Mouse (Mus musculus): Measurements from ENCODE around the gene Zfhx3.

The Zfhx3 gene

DNA sequence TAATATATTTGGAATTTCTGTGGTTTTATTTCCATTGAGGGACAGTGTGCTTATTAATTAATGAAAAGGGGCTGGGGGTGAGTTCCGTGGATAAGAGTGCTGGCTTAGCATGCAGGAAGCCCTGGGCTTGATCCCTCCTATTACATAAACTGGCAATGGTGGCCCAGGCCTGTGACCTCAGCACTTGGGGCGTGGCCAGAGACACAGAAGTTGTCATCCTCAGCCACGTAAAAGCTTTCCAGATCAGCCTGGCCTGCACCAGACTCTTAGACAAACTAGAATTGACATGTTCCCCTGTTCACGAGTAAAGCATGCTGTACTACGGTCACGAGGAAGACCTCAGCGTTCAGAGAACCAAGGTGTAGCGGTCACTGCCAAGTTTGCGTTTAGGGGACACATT, 808.4 kb downstream of the Zfhx3 start:
- DNase-seq (ENCODE audit: low spot score), result no peak

DNA sequence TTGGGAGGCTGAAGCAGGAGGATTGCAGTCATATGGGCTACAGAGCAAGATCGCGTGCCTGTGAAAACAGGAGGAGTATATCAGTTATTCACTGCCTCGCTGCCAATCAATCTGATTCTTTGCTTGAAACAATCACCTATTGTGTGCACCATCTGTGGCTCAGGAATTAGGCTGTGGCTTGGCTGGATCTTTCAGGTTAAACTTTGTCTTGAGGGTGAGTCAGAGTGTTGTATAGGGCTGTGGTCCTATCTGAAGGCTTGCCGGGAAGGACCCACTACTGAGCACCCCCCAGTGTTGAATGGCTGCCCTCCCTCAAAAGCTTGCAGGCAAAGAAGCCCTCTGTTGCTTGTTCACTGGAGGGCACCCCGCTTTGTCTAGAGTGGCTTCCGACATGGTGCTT, 812.1 kb downstream of the Zfhx3 start:
- no peak for DNase-seq (ENCODE audit: low spot score)

DNA sequence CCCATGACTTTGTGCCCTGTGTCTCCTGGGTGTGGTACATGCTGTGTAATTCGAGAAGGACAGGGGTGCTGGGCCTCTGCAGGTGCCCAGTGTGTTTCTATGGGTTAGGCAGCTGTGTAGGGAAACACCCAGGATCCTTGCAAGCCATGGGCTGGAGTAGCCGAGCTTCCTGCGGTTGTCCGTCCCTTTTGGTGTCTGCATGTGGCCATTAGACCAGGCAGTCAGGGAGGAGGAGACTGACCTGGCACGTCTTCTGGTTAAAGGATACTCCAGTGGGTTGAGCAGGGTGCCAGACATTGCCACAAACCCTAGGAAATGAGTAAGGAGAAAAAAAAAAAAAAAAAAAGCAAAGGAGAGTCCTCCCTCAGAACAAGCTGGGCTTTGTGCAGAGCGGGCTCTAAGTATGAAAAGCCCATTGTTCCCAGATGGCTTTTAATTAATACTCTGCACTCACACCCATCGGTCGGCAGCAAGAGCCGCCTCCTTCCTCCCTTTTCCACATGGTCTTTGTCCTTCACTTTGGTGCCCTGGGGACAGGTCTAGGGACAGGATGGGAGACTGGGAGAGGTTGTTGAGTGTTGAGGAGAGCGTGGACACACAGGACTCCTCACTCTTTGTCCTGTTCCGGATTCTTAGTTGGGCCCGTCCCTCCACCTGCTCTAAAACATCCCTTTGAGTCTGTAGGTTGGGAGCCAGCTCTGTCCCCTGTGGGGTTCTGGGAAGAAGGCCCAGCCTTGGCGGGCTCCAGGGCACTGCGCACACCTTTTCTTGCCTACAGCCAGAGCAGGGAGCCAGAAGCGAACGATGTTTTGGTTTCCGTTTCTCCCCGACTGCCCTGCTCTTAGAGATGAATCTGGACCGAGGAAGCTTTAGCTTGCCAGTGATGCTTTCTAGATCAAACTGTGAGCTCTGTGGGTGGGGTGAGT, 813.2 kb downstream of the Zfhx3 start:
- DNase-seq (ENCODE audit: low spot score), result no peak

DNA sequence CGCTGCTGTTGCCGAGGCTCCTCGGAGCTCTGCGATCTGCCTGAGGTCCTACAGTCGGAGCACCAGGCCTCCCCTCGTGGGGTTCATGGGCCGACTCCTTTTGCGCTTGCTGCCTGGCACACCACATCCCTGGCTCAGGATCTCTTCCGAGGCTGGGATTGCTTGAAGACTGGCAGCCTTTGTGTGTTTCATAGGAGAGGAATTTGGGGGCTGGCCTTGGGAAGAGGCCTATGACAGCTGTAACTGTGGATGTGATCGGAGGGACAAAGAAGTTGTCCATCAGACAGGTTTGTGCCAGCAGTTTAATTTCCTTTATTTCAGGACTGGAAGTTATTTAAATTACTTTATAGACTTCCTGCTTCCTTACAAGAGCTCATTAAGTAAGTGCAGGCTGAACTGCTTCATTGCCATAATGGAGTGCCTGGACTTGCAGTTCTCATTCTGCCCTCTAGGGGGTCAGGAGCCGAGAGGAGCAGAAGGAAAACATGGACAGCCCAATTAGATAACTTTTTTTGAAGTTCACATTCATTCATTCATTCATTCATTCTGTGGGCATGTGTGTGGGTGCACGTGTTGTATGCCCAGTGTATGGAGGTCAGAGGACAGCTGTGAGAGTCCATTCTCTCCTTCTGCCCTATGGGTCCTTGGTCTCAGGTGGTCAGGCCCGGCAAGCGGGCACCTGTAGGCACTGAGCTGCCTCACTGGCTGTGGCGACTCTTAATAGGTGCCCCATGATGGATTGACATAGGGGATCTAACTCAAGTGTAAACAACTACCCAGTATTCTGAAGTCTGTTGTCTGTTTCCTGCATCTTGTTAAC, 817.3 kb downstream of the Zfhx3 start:
- DNase-seq (ENCODE audit: low spot score), result peak; percentile 74

DNA sequence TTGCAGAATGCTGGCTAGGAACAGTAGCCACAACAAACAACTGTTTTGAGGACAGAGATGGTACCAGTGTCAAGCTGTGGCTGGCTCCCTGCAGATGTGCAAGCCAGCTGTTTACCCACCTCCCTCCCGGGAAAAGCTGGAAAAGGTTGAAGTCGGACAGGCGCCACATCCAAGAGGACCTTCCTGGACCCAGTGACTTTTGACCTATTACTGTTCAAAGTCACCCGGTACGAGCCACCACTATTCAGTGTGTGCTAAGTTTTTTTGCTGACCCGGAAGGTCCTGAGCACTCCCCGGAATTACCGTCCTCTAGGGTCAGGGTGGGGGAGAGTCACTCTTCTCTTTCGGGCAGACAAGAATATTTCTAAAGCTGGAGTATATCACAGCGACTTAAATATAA, 818.3 kb downstream of the Zfhx3 start:
- no peak for DNase-seq (ENCODE audit: low spot score)

DNA sequence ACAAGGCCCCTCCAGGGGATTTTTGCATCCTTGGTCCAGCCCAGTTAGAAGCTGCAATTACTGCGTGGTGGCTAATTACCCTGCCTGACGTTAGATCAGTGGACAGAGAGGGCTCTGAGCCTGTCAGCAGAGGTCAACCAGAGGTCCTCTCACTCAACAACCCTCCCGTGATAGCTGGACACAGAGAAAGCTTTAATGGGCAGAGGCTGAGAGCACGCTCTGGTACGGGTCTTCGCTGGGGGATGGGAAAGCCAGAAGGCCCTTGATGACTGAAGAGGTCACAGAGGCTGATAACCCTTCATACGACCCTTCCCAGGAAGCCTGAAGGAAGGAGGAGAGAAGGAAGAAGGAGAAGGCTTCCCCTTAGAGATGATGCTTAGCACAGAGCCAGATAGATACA, 820.1 kb downstream of the Zfhx3 start:
- DNase-seq (ENCODE audit: low spot score), result peak; percentile 79

DNA sequence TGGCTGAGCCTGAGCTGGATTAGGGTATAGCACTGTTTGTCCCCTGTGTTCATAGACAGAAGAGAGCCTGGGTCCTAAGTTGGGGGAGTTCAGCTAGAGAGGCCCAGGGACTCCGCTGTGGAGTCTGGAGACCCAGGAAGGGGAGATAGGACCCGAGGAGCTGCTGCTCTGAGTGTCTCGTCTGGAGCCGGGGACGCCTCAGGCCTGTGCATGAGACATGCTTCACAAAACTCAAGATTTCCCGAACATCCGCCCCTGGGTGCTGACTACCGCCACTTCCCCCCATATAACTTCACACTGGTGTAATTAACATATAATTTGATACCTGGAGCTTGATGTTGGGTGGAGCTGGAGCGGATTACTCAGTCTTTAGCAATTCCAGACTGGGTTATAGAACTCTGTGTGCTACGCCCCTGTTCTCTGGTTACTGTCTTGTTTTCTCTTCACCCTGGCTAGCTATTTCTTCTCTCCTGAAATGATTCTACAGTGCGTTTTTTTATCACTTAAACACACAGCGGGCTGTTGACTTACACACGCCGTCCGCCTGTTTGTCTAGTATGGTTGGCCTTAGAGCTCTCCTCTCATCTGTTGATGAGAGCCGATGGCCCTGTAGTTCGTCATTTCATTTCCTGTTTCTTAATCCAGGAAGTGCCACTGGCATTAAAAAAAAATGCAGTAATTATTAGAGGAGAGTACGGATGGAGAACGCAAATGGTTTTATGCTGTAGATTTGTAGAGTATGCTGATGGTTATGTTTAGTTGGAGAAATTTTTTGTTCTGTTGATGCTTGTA, 822.2 kb downstream of the Zfhx3 start:
- no peak for DNase-seq (ENCODE audit: low spot score)

DNA sequence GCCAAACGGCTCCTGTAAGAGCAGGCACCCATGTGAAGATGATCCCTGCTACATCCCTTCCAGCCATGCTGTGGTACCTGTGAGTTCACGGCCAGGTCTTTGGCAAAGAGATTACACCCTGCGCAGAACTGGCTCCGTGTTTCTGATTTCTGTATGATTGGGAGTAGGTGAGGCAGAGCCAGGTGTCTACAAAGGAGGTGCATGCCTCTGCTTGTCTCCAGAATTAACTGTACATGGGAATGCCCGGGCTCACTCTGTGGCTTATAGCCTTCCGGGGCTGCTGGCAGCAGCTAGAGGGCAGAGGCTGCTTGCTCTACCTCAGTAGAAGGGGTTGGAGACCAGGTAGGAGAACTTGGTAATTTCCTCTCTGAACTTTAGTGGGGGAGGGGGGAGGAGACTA, 823.7 kb downstream of the Zfhx3 start:
- no peak for DNase-seq (ENCODE audit: low spot score)

DNA sequence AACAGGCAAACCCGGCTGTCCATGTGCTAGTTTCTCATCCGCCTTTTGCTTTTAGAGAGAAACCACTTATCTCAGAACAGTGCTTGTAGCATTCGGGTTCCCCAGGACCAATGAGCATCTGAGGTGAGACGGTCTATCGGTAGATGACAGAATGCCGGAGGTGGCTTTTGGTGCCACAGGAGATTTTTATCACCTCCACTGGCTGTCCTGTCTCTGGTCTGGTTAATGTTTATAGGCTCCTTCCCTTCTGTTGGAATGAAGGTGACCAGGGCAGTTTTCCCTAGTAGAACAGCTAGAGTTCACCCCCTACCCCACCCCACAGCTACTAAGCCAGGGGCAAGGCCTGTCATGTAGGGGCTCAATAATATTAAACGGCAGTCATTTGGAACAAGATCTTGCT, 825.6 kb downstream of the Zfhx3 start:
- DNase-seq (ENCODE audit: low spot score), result no peak

DNA sequence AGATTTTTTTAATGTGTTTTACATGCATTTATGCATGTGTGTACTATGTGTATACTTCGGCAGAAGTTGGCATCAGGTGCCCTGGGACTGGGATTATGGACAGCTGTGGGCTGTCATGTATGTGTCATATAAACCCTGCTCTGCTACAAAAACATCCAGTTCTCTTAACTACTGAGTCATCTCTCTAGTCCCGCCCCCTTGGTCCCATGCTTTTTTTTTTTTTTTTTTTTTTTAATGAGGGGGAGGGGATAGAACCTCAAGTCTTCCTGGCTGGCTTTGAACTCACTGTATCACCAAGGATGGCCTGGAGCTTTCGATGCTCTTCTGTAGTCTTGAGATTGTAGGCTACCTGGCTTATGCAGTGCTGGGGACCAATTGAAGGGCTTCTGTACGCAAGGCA, 827.9 kb downstream of the Zfhx3 start:
- DNase-seq (ENCODE audit: low spot score), result no peak

DNA sequence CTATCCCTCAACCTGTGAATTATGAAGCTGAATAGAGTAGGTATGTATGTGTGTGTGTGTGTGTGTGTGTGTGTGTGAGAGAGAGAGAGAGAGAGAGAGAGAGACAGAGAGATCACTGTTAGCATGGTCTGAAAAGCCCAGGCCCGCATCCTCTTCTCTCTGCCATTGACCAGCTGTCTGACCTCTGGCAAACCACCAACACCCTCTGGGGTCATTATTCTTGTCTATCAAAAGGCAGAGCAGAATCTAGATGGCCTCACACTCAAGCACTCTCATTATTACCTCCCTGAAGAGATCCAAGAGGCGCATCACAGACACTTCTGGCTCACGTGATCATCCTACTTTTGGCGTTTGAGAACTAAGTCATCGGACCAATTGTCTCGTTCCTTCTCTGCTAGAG, 831.0 kb downstream of the Zfhx3 start:
- DNase-seq (ENCODE audit: low spot score), result no peak

DNA sequence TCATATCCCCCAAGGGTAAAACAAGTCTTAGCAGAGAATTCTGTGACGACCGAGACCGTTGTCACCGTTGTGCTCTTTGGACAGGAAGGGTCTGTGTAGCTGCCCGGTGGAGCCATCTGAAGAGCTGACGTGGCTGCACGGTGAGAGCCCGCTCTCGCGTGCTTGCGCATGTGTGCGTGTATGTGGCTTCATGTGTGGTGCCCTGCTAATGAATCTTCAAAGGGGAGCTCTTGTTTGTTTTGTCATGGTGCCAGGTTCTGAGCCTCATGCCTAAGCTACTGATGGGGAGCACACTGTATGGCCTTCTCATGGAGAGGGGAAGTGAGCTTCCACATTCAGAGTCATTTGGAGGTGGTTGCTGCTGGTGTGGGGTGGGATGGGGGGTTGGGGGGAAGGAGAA, 835.6 kb downstream of the Zfhx3 start:
- DNase-seq (ENCODE audit: low spot score), result no peak

DNA sequence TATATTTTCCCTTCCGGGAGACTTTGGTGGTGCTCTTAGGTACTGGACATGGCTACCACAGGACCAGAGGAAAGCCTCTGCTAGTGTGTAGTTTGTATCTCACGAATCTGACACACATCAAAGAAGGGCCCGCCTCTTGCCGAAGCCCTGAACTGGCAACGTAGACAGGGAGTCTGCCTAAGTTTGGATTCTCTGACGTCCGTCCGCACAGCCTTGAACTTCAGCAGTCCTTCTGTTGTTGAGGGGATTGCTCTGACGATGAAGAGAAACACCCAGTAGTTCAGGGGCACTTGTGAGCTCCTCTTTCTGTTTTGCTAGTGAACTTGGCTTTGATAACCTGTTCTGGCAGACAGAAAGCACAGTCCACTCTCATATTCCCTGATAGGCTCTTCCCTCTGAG, 836.1 kb downstream of the Zfhx3 start:
- DNase-seq (ENCODE audit: low spot score), result no peak

DNA sequence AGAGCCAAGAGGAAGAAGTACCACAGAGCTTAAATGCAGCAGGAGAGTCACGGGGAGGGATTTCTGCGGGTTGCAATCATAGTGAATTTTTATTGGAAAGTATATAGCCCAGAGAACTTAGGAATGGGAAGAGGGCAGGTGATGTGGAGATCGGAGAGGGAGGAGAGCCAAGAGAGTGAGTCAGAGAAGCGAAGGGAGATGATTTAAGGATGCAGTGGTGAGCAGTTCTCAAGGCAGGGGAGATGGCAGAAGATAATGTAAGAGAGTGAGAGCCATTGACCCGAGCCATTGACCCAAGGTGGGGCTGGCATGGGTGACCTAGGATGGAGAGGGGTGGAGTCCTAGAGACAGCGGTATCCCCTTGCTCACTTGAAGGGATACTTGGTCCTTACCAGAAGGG, 838.3 kb downstream of the Zfhx3 start:
- no peak for DNase-seq (ENCODE audit: low spot score)

DNA sequence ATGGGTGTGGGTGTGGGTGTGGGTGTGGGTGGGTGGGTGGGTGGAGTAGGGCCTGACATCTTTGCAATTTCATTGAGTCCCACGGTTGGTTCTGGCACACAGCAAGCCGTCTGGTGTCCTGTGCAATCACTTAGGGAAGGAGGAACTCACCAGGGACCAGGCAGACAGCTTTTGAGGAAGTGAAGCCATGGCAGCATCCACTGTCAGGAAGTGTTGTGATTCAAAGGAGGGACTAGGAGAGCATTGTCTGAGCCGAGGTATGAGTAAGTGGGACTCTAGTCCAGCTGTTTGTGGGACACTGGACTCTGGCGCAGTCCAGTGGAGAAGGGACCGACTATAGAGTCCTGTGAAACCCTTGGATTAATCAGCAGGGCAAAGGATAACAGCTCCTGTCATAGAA, 838.7 kb downstream of the Zfhx3 start:
- no peak for DNase-seq (ENCODE audit: low spot score)

DNA sequence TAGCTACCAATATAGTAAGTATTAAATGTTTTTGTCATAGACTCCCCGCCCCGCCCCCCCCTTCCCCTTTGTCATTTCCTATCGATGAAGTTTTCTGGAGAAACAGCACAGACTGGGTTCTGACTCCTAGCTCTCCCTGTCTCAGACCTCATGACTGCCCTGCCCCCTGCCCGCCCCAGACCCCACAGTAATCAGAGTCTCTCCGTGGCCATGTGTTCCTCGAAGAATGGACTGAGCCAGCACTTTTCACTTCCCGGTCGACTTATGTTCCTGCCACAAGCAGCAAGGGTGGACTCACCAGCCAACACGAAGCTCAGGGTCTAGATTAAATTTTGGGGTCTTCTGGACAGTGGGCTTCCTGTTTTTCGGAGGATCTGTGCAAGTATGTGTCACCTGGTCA, 840.7 kb downstream of the Zfhx3 start:
- no peak for DNase-seq (ENCODE audit: low spot score)

DNA sequence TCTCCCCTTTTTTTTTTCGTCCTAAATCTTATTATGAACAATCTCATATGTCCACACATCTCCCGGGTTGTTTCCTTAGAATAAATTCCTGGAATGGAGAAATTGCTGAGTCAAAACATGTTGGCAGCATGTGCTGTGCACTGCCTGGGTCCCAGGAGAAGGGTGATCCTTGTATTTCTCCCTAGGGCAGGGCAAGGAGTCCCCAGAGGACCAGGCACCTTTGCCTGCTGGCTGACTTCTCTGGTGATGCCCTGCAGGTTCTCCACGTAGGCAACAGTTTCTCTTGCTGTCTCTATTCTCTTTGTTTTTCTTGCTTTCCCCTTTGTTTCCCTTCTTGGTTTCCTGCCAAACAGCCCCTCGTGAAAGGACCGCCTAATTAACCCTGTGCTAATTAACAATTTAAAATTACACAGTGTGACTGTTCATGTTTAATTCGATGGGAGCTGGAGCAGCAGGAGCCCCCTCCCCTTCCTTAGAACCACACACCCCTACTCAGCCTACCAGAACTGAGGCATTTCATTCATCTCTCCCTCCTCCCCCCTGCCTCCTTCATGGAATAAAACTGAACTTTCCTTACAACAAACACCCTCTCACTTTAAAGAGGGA, 845.8 kb downstream of the Zfhx3 start:
- DNase-seq (ENCODE audit: low spot score), result no peak

DNA sequence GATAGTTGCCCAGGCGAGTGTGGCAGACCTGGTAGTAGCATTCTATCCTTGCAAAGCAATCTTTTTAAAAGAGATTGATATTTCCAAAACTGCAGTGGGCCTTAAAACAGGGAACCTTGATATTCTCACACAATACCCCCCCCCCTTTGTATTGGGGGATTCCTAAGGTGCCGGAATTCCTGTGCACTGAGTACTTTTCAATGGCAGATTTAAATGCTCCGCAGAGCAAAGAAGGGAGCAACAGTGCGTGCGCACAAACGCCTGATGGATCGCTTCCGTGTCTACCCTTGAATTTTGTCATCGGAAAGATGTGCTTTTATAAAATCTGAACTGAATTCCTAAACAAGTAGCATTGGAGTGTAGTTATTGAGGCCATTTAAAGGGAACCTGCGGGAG, 846.3 kb downstream of the Zfhx3 start:
- DNase-seq (ENCODE audit: low spot score), result no peak

DNA sequence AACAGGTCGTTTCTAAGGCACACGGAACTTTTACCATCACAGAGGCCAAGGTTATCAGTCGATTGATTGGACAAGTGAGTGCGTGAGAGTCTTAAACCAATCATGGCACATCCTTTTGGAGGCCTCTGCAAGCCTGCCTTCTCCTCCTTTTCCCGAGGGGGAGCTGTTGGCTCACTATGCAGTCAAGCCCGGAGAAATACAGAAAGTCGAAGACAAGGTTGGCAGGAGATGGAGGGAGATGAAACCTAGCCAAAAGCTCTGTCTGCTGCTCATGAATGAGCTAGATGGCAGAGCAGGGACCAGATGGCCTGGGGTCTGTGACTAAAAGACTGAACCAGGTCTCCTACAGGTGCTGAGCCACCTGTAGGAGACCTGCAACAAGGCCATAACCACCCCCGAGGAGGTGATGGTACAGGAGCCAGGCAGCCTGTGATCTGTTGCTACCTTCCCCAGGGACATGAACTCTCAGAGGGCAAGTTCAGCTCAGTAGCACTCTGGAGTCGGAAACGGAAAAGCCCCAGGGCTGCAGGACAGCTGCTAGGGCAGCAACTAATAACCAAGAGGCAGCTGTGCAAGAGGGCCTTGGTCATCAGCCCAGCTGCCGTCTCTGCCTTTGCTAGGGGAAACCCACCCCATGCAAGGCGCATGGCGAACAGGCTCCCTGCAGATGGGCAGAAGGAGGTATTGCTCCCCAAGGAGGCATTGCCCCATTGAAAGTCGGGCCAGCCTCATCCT, 848.3 kb downstream of the Zfhx3 start:
- DNase-seq (ENCODE audit: low spot score), result peak; percentile 52

DNA sequence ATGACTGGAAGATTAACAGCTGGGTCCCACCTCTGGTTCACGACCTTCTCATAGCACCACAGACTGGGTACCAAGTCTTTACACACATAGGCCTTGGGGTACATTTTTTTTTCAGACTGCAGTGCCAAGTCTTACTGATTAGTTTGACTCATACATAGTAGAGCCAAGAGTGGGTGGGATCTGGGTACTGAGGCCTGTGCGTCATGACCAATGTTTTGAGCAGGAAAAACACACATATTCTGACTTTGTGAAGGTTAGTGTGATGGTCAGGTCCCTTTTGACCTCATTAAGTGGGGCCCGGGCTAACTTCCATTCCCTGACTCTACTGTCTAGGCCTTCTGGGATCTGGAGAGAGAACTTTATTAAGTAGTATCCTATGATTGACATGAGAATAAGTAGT, 853.6 kb downstream of the Zfhx3 start:
- no peak for DNase-seq (ENCODE audit: low spot score)

DNA sequence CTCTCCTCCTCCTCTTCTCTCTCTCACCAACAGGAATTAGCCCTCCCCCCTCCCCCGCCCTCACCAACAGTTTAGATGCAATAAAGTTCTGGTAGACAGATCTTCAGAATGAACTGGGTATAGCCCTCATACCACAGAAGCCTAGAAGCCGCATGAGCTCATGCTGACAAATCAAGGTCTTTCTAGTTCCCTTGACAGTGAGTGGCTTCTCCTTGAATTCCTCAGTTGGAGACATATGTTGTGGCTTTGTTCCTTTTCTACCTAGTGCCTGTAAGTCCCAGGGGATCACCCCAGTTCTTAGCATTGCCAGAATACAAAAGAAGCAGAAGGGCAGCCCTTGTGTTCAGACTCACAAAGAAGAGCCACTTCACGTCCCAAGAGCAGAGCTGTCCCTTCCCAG, 854.4 kb downstream of the Zfhx3 start:
- no peak for DNase-seq (ENCODE audit: low spot score)

All from embryo, embryonic 10 days (tissue).